Mouse (Mus musculus) midbrain, embryonic 10.5 days (tissue): Measurements from ENCODE around the gene Pank2. TPM values are rescaled to one million over a fixed set of nuclear protein-coding genes. Genes with fewer than 3 reads are reported as not detected.

Experiments
- microRNA-seq: library from miRNA; unstranded; fragments of <30 nt; microRNA quantifications from one replicate; pipeline ENCODE4, GENCODE M21; 2017
- polyA plus RNA-seq: library from polyadenylated mRNA; unstranded; fragments of >200 nt; fragmentation: Nextera tagmentation; extraction: Ambion mirVana; gene quantifications from 2 replicates; pipeline ENCODE4 v1.2.1, GENCODE M21; 2016

Pank2 gene
- polyA plus RNA-seq, 1 experiment from 2014 or later, result 49.1 TPM

Small RNA genes within 50 kb of the gene (microRNA-seq; reads per million reads assigned to microRNA genes)
- 92.8 reads per million, percentile 49 among the genes with 10 or more reads in this experiment for gene Mir103-2

Other genes with a start within 250 kb of the Pank2 start
- gene Gfra4, start 219.4 kb upstream of the Pank2 start, polyA plus RNA-seq, result 3.6 and 3.7 TPM in 2 replicates
- 0.84 and 1.1 TPM in 2 replicates for gene Adam33, start 198.7 kb upstream of the Pank2 start, polyA plus RNA-seq
- gene Siglec1, start 175.7 kb upstream of the Pank2 start, polyA plus RNA-seq, result 0.12 TPM in 2 replicates
- gene Hspa12b, start 135.2 kb upstream of the Pank2 start, polyA plus RNA-seq, result 6.5 and 7.6 TPM in 2 replicates
- not detected in 2 replicates for gene Gm11037, start 129.0 kb upstream of the Pank2 start, polyA plus RNA-seq
- 136 and 145 TPM in 2 replicates for gene 1700037H04Rik, start 102.4 kb upstream of the Pank2 start, polyA plus RNA-seq
- 9.0 and 10.6 TPM in 2 replicates for gene Cenpb, start 82.4 kb upstream of the Pank2 start, polyA plus RNA-seq
- gene Cdc25b, start 75.5 kb upstream of the Pank2 start, polyA plus RNA-seq, result 117 and 140 TPM in 2 replicates
- gene Spef1, start 75.2 kb upstream of the Pank2 start, polyA plus RNA-seq, result 3.7 and 6.3 TPM in 2 replicates
- 25.9 and 28.9 TPM in 2 replicates for gene Ap5s1, start 55.4 kb upstream of the Pank2 start, polyA plus RNA-seq
- gene Mavs, start 28.4 kb upstream of the Pank2 start, polyA plus RNA-seq, result 20.6 and 21.4 TPM in 2 replicates
- gene Rnf24, start 90.4 kb downstream of the Pank2 start, polyA plus RNA-seq, result 7.5 and 10.5 TPM in 2 replicates
- gene Smox, start 229.0 kb downstream of the Pank2 start, polyA plus RNA-seq, result 29.5 and 37.2 TPM in 2 replicates